Mouse (Mus musculus) urinary bladder, adult 18-20 months (tissue): Measurements from ENCODE around the gene Rcc1l.

Experiments
- DNase-seq, 2 experiments: peaks; one replicate each; pipeline ENCODE4 v3.0.0; 2022; ENCODE audit warnings: low spot score in 2 of 2, mixed read lengths in 2 of 2

Rcc1l gene

GRCm38 (mm10) chr5:134176169-134176881 lies at the start of gene Rcc1l:
Gene Rcc1l (minus strand): TSS chr5:134176774.
- DNase-seq: peak; percentile 74 to 76

- no peak for DNase-seq
Measured at GRCm38 (mm10) chr5:134225110-134225901, 48.7 kb upstream of the Rcc1l start.

- DNase-seq: no peak
Measured at GRCm38 (mm10) chr5:134221708-134222150, 45.2 kb upstream of the Rcc1l start.

DNA sequence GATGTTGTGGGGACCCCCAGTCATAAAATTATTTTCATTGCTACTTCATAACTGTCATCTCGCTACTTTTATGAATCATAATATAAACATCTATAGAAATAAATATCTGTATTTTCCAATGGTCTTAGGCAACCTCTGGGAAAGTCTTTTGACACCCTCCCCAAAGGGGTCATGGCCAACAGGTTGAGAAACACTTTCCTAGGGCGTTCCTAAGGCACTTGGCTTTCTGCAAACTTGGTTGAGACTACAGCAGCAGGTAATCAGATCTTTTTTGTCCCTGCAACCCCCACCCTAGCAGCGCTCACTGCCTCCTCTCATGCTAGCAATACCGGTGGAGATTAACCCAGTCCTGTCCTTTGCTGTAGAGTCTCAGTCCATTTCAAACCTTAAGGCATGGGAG lies 44.7 kb upstream of the Rcc1l start:
- no peak for DNase-seq

GRCm38 (mm10) chr5:134217900-134218299 lies 41.3 kb upstream of the Rcc1l start:
- no peak for DNase-seq

DNA sequence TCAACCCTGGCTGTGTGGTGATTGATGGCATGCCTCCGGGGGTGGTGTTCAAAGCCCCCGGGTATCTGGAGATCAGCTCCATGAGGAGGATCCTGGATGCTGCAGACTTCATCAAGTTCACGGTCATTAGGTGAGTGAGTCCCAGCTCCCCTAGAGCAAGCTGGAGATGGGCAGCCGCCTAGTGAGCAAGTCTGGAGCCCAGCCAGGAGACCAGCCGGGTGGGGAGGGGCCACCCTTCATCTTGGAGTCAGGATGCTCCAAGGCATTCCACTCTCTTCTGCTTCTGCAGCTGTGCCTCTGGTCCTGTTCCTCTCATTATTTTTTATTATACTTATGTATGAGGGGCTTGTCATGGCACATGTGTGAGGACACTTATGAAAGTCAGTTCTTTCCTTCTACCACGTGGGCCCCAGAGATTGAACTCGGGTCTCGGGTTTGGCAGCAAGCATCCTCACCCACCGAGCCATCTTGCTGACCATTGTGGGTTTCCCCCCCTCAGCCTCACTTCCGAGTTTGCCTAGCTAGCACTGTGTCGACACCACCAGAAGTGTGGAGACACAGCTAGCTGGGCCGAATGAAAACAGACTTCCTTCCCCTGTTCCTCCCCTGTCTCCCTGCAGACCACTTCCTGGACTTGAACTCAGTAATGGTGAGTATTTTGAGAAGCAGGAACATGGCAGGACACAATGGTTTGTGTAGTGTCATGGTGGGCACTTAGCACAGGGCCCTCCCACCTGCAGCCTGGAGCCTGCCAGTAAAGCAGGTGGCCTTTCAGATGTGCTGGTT lies 37.6 kb upstream of the Rcc1l start:
- DNase-seq: no peak

- no peak for DNase-seq
Measured at GRCm38 (mm10) chr5:134209931-134210554, 33.5 kb upstream of the Rcc1l start.

- DNase-seq: no peak
Measured at GRCm38 (mm10) chr5:134206721-134207120, 30.1 kb upstream of the Rcc1l start.

GRCm38 (mm10) chr5:134193664-134194063 lies 17.1 kb upstream of the Rcc1l start:
- peak in 1 of 2 experiments; percentile 42 for DNase-seq

GRCm38 (mm10) chr5:134188571-134188970 lies 12.0 kb upstream of the Rcc1l start:
- DNase-seq: no peak

- DNase-seq: peak in 1 of 2 experiments; percentile 12
Measured at GRCm38 (mm10) chr5:134186961-134187731, 10.6 kb upstream of the Rcc1l start.

DNA sequence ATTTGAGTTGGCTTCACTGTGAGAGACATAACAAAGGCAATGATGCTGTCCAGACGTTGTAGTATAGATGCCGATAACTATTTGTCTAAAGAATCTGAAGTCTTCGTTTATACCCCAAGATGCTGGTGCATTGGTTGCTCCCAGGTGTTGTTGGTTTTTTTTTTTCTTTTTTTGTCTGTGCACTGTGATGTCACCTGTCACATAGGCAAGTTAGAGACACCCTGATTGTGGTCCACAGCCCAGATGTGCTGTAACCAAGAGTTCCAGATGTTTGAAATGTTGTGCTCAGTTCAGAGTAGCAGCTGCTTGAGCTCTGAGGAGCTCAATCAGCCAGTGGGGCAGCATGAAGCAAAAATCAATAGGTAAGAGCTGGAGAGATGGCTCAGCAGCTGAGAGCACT lies 9.5 kb upstream of the Rcc1l start:
- no peak for DNase-seq

DNA sequence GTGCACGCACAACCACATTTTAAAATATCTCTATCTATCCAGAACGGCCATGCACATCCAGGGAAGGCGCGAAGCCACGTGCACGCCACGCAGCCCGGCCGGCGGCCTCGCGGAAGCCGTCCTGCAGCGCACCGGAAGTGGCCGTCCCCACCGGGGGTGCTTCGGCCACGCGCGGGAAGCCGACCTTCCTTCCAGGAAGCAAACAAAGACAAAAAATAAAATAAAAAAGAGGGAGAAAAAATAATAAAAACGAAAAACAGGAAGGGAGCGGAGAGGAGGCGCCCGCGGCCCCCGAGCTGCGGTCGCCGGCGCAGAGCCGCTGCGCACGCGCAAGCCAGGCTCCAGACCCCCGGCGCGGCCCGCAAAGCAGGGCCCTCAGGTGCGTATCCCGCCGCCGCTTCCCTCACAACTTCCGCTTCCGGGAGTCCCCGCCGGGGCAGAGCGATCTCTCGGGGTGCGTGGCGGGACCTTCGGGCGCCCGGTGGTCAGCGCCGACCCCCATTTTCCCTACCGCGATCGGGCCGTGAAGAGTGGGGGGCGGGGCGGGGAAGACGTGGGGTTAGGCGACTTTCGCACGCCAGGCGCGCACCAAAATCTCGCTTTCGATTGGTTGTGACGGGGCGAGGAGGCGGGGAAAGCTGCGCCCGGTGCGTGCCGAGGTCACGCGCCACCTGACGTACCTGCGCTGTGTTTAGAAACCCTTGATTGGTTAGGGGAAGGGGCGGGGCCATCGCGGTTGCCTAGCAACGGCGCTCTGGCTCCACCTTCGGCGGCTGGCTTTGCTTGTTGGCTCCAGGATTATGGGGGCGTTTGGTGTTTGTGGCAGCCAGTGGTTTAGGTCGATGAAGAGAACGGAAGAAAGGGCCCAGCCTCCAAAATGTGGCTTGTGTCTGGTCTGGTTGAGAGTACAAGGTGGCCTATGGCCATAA lies 7.6 kb upstream of the Rcc1l start, which contains the start of gene Gtf2ird2:
Gene Gtf2ird2 (plus strand): TSS at position 140 of the 929 bp plus-strand sequence.
- DNase-seq: peak; percentile 98

DNA sequence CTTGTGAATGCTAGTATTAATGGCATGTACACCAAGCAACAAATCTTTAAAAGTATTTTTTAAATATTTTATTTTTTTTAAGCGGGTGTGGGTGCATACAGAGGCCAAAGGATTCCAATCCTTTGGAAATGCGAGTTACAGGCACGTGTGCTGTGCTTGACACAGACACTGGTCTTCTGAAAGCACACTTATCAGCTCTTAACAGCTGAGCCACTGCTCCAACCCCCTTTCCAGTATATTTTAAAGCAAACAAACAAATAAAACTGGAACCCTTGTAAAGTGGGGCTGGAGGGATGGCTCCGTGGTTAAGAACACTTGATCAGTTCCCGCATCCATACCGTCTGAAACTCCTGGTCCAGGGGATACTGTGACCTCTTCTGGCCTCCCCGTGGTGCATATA lies 6.6 kb upstream of the Rcc1l start:
- DNase-seq: no peak

DNA sequence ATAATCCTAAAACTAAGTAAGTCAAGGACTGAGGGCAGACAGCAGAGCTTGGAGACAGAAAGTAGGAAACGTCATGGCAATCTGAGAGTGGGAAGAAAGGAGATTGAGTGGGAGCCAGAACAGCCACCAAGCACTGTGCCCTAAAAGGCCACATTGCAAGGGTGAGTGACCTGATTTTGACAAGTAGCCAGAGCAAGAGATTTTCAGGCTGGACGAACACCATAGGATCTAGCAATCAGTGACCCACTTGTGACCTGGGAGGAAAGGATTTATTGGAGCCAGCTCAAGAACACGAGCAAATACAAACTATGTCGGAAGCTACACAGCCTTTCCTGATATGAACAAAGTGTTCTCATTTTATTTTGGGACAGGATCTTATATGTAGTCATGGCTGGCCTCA lies 6.2 kb upstream of the Rcc1l start:
- DNase-seq: no peak

DNA sequence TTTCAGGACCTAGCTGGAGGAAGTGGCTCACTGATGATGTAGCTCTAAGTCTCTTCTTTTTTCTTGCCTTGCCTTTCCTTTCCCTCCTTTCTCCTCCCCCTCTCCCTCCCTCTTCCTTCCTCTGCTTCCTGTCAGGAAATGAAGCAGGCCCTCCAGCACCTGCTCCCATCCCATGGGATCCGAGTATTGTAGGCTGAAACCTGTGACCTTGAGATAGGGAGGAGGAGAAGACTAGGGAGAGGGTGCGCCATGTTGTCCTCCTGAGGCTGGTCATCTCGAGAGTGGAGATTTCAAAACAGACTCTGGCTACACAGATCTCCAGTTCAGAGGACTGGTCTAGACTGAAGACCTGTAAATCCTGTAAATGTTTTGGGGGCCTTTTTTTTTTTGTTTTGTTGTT lies 5.6 kb upstream of the Rcc1l start:
- DNase-seq: no peak

DNA sequence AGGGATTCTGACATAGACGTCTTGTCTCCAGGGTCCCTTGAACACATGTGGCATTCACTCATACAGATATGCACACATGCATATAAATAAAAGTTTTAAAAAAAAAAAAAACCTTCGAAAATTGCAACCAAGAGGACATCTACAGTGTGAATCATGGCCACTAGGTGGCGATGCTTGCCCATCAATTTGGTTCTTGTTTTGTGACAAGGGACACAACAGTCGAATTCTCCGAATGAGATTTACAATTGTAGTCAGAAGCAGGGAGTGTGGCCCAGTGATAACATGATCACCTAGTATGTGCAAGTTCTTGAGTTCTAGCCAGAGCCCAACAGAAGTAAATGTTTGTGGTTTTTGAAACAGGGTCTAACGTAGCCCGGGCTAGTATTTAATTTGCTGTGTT lies 3.3 kb upstream of the Rcc1l start:
- peak; percentile 36 to 63 for DNase-seq

DNA sequence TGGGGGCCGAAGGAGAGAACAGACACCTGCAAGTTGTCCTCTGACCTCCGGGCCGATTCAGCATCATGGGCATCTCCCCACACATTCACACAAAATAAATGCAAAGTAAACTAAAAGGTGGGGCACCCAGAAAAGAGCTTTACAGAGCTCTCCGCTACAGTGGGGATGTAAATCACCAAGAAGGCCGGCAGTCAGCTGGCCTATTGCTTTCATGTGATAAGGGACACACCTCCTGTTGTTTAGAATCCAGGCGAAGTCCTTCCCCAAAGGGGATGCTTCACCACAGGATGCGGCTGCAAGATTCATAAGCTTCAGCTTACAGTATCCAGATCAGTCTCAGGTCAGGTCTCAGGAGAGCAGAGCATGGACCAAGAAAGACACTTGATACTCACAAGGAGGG lies 2.0 kb upstream of the Rcc1l start:
- DNase-seq: no peak

DNA sequence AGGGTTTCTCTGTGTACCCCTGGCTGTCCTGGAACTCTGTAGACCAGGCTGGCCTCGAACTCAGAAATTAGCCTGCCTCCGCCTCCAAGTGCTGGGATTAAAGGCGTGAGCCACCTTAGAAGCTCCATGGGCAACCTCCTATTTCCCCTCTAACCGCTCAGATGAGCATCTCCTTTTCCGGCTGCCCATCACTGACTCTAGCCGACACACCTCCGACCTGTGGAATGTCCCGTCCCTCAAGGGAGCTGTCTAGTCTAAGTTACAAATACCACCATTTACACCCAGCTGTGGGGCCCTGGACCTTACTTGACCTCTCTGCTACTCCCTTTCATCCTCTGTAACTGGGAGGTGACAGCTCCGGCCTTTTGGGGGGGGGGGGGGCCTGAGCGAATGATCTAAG lies 878 bp downstream of the Rcc1l start:
- no peak for DNase-seq

- DNase-seq: no peak
Measured at GRCm38 (mm10) chr5:134173206-134173605, 3.4 kb downstream of the Rcc1l start.
